Comparison of ENCODE assay signal across 10 mouse cellular contexts in genomic region chr12:95694507-95694906, GRCm38 (mm10). TPM values are rescaled to one million over a fixed set of nuclear protein-coding genes. Genes with fewer than 3 reads are reported as not detected.
DNase-seq lines count a peak whose midpoint lies in the region; ATAC-seq lines count a peak whose summit lies in the region.
"Had no signal": no experiment of that assay in that cellular context is flagged by ENCODE, and none has a peak within 500 bp of the region (broad histone marks: within the 10 kb centered on the region; RNA-seq: fewer than 3 reads in every experiment).

No protein-coding gene starts in this region.

- no peaks in the 10 kb centered on the region for H3K36me3 ChIP-seq in heart, embryonic 12.5 days
- no peaks in the 10 kb centered on the region for H3K36me3 ChIP-seq in hindbrain, embryonic 12.5 days
- no peaks in the 10 kb centered on the region for H3K36me3 ChIP-seq in midbrain, embryonic 11.5 days (ENCODE audit: control insufficient read depth, insufficient read depth, low read length)

- ATAC-seq in heart, embryonic 12.5 days (ENCODE audit: insufficient number of reproducible peaks, low FRiP score) = no peak; the same call in 1 of the 2 replicates
- no peak for ATAC-seq in hindbrain, embryonic 12.5 days (ENCODE audit: low FRiP score)
- ATAC-seq in midbrain, embryonic 11.5 days (ENCODE audit: low FRiP score) = peak; percentile 0; the same call in 1 of the 2 replicates
- no peak for ATAC-seq in megakaryocyte progenitor cell, adult 5-6 weeks (replicated peaks; ENCODE audit: poor library complexity)

- no peaks in the 10 kb centered on the region for H3K9me3 ChIP-seq in heart, embryonic 12.5 days (replicated peaks)
- H3K9me3 ChIP-seq in hindbrain, embryonic 12.5 days (replicated peaks) = no peaks in the 10 kb centered on the region
- no peaks in the 10 kb centered on the region for H3K9me3 ChIP-seq in midbrain, embryonic 11.5 days (ENCODE audit: control insufficient read depth, low read length)

- intact Hi-C loops in heart, postnatal 25 days (cut with DNase I) = loop anchor here (5.0 to 10.0 kb wide), 3 partner anchors 1110 to 1500 kb away; no protein-coding TSS in a partner anchor

- peak overlapping the region; percentile 94 for H3K27ac ChIP-seq in heart, embryonic 12.5 days (ENCODE audit: poor library complexity, severe bottlenecking)
- no peak overlapping the region for H3K27ac ChIP-seq in brown adipose tissue, adult 24 weeks (replicated peaks; ENCODE audit: low read depth, low read length)
- H3K27ac ChIP-seq in hindbrain, embryonic 12.5 days = peak overlapping the region; percentile 3
- no peak overlapping the region; the same call in 1 of the 2 replicates for H3K27ac ChIP-seq in midbrain, embryonic 11.5 days (ENCODE audit: low read depth, low read length)

- H3K4me1 ChIP-seq in heart, embryonic 12.5 days (replicated peaks) = peaks cover 19% of the 10 kb centered on the region
- no peaks in the 10 kb centered on the region; the same call in 1 of the 2 replicates for H3K4me1 ChIP-seq in brown adipose tissue, adult 24 weeks (ENCODE audit: control insufficient read depth, insufficient read depth, insufficient read length, low read length)
- H3K4me1 ChIP-seq in hindbrain, embryonic 12.5 days = peaks cover 15% of the 10 kb centered on the region
- peaks cover 19% of the 10 kb centered on the region for H3K4me1 ChIP-seq in midbrain, embryonic 11.5 days (ENCODE audit: control insufficient read depth, insufficient read depth, low read length)

- peak overlapping the region; percentile 85 for H3K4me2 ChIP-seq in heart, embryonic 12.5 days
- peak overlapping the region; percentile 74 for H3K4me2 ChIP-seq in hindbrain, embryonic 12.5 days (replicated peaks)
- peak overlapping the region; percentile 81 for H3K4me2 ChIP-seq in midbrain, embryonic 11.5 days

- H3K4me3 ChIP-seq in heart, embryonic 12.5 days = peak overlapping the region; percentile 89
- peak overlapping the region; percentile 76 for H3K4me3 ChIP-seq in brown adipose tissue, adult 24 weeks (ENCODE audit: insufficient read depth, low read depth, low read length)
- peak overlapping the region; percentile 75 for H3K4me3 ChIP-seq in hindbrain, embryonic 12.5 days
- H3K4me3 ChIP-seq in midbrain, embryonic 11.5 days (ENCODE audit: low read depth, low read length) = peak overlapping the region; percentile 59

- peak overlapping the region; percentile 95 for H3K9ac ChIP-seq in heart, embryonic 12.5 days
- peak overlapping the region; percentile 87 for H3K9ac ChIP-seq in hindbrain, embryonic 12.5 days
- H3K9ac ChIP-seq in midbrain, embryonic 11.5 days (ENCODE audit: low read length) = peak overlapping the region; percentile 84

- WGBS in heart, embryonic 12.5 days = under 1% methylated on average over 8 of the region's 8 CpGs
- WGBS in hindbrain, embryonic 12.5 days = 0% methylated on average over 8 of the region's 8 CpGs
- WGBS in midbrain, embryonic 11.5 days = under 1% methylated on average over 8 of the region's 8 CpGs

- DNase-seq in heart, postnatal 25 days (ENCODE audit: low spot score) = no peak
- peak; percentile 94 for DNase-seq in midbrain, embryonic 11.5 days (ENCODE audit: low spot score, missing footprints)
- DNase-seq in kidney, postnatal 36 days = no peak
- no peak for DNase-seq in layer of hippocampus, postnatal 10 days (ENCODE audit: low spot score in 2 of 2)
- DNase-seq: cerebellum, adult 9-10 months had no signal

- H3K27me3 ChIP-seq in heart, embryonic 12.5 days (replicated peaks) = no peaks in the 10 kb centered on the region
- H3K27me3 ChIP-seq in hindbrain, embryonic 12.5 days = peaks cover 23% of the 10 kb centered on the region
- peaks cover 31% of the 10 kb centered on the region for H3K27me3 ChIP-seq in midbrain, embryonic 11.5 days (ENCODE audit: control insufficient read depth, insufficient read depth, low read length)
- H3K27me3 ChIP-seq: CH12.LX had no signal

RNA-seq across cellular contexts. Expression of gene Flrt2, which starts 2.5 kb away (rescaled TPM):
- polyA plus RNA-seq in heart, embryonic 12.5 days (2016; fragmentation: Nextera tagmentation; extraction: Ambion mirVana) = 39.9 and 40.9 TPM in 2 replicates
- total RNA-seq in heart, postnatal 25 days (2021) = 1 to 10 TPM; 7.6 to 9.4 TPM
- polyA plus RNA-seq in brown adipose tissue, adult 24 weeks (2012; ENCODE audit: insufficient read depth, insufficient read length, missing spikeins) = 1.0 and 1.9 TPM in 2 replicates
- 50.9 and 61.4 TPM in 2 replicates for polyA plus RNA-seq in hindbrain, embryonic 12.5 days (2016; fragmentation: Nextera tagmentation; extraction: Ambion mirVana)
- polyA plus RNA-seq in midbrain, embryonic 11.5 days (2014; fragmentation: Nextera tagmentation; extraction: Ambion mirVana) = 27.0 and 27.3 TPM in 2 replicates
- total RNA-seq in megakaryocyte progenitor cell, adult 5-6 weeks (2015) = not detected in 2 replicates
- not detected in 2 replicates for total RNA-seq in megakaryocyte progenitor cell, adult 5-6 weeks (2017)
- 10 to 100 TPM; 45.9 to 49.4 TPM for total RNA-seq in layer of hippocampus, postnatal 10 days (2021)
- total RNA-seq: CH12.LX had no signal

Comparison
In these comparisons a context has a peak if more than half of its experiments do, and no peak if none do; other contexts are left out.
1. H3K27ac ChIP-seq: peak in heart, embryonic 12.5 days (single experiment) and hindbrain, embryonic 12.5 days (single experiment); none in brown adipose tissue, adult 24 weeks (single experiment) and midbrain, embryonic 11.5 days (single experiment).
2. Peak in every context shown above with its lines, with median percentiles within 50 percentile points of each other: H3K4me2 ChIP-seq, H3K4me3 ChIP-seq and H3K9ac ChIP-seq.